In the genomic region with DNA sequence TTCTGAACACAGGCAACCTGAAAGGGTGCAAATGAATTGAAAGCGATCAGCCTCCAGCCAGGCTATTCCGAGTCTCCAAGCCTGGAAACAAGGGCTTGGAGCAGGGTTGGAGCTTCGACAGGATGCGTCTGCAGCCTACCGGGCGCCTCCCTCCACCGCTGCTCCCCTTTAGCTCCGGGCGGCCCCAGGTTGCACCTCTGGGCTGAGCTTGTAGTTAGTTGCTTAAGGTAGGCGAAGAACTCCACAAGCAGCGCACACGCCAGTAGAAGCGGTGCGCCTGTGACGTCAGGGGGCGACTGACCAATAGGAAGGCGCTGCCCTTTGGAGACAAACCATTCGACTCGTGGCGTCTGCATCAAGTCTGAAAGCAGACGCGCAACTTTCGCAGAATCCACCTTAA, we compare ENCODE assay signal across 8 mouse cellular contexts. TPM values are rescaled to one million over a fixed set of nuclear protein-coding genes. Genes with fewer than 3 reads are reported as not detected.
DNase-seq lines count a peak whose midpoint lies in the region; ATAC-seq and TF ChIP-seq lines count a peak whose summit lies in the region.

No protein-coding gene starts in this region.

- H3K27ac ChIP-seq in layer of hippocampus, adult 2 months = no peak overlapping the region
- H3K27ac ChIP-seq in brown adipose tissue, adult 24 weeks (replicated peaks; ENCODE audit: low read depth, low read length) = no peak overlapping the region
- no peak overlapping the region for H3K27ac ChIP-seq in limb, embryonic 10.5 days
- H3K27ac ChIP-seq in neural tube, embryonic 12.5 days = no peak overlapping the region

- ATAC-seq in neural tube, embryonic 12.5 days (ENCODE audit: low FRiP score, low read depth) = peak; percentile 78

- H3K36me3 ChIP-seq in limb, embryonic 10.5 days = no peaks in the 10 kb centered on the region
- H3K36me3 ChIP-seq in neural tube, embryonic 12.5 days = no peaks in the 10 kb centered on the region

- peaks cover 6% of the 10 kb centered on the region; the same call in 1 of the 2 replicates for H3K4me1 ChIP-seq in brown adipose tissue, adult 24 weeks (ENCODE audit: control insufficient read depth, insufficient read depth, insufficient read length, low read length)
- H3K4me1 ChIP-seq in limb, embryonic 10.5 days = peaks cover 41% of the 10 kb centered on the region
- H3K4me1 ChIP-seq in neural tube, embryonic 12.5 days = peaks cover 27% of the 10 kb centered on the region

- peaks cover 99% of the 10 kb centered on the region for H3K27me3 ChIP-seq in limb, embryonic 10.5 days (ENCODE audit: low read depth, poor library complexity, severe bottlenecking)
- peaks cover 94% of the 10 kb centered on the region for H3K27me3 ChIP-seq in neural tube, embryonic 12.5 days (replicated peaks)

- H3K9me3 ChIP-seq in limb, embryonic 10.5 days (replicated peaks) = no peaks in the 10 kb centered on the region
- H3K9me3 ChIP-seq in neural tube, embryonic 12.5 days = no peaks in the 10 kb centered on the region

- no peak for TF ChIP-seq CTCF in layer of hippocampus, adult 2 months (conservative IDR thresholded peaks at IDR 0.05)

- H3K4me2 ChIP-seq in neural tube, embryonic 12.5 days (replicated peaks) = peak overlapping the region; percentile 82

- WGBS in limb, embryonic 10.5 days = under 1% methylated on average over 23 of the region's 23 CpGs
- under 1% methylated on average over 23 of the region's 23 CpGs for WGBS in neural tube, embryonic 12.5 days

- no peak overlapping the region for H3K9ac ChIP-seq in neural tube, embryonic 12.5 days

- DNase-seq in layer of hippocampus, adult 2 months (ENCODE audit: low spot score in 2 of 2) = peak in 1 of 2 experiments; percentile 42
- no peak for DNase-seq in layer of hippocampus, adult 9-10 months (ENCODE audit: low spot score)
- peak; percentile 67 to 71 for DNase-seq in frontal cortex, postnatal 14 days (ENCODE audit: low spot score in 2 of 2)
- peak; percentile 93 for DNase-seq in limb, embryonic 10.5 days (ENCODE audit: low spot score)
- DNase-seq in spleen, adult 12 weeks (ENCODE audit: low spot score) = no peak
- no peak for DNase-seq in spleen, postnatal 10 days (ENCODE audit: low spot score in 2 of 2)

- peak overlapping the region; percentile 27; the same call in 1 of the 2 replicates for H3K4me3 ChIP-seq in layer of hippocampus, adult 2 months
- peak overlapping the region; percentile 23 for H3K4me3 ChIP-seq in brown adipose tissue, adult 24 weeks (ENCODE audit: insufficient read depth, low read depth, low read length)
- H3K4me3 ChIP-seq in limb, embryonic 10.5 days = peak overlapping the region; percentile 59
- peak overlapping the region; percentile 36 for H3K4me3 ChIP-seq in neural tube, embryonic 12.5 days

RNA-seq across cellular contexts. Expression of gene Dlx6, which starts 0.5 kb away (rescaled TPM):
- 1 to 10 TPM; 7.5 to 8.5 TPM for total RNA-seq in layer of hippocampus, adult 2 months (2021)
- not detected in 2 replicates for polyA plus RNA-seq in brown adipose tissue, adult 24 weeks (2012; ENCODE audit: insufficient read depth, insufficient read length, missing spikeins)
- polyA plus RNA-seq in limb, embryonic 10.5 days (2016; fragmentation: Nextera tagmentation; extraction: Ambion mirVana) = 0.41 and 0.60 TPM in 2 replicates
- not detected in 2 replicates for polyA plus RNA-seq in neural tube, embryonic 12.5 days (2016; fragmentation: Nextera tagmentation; extraction: Ambion mirVana)

RNA-seq across cellular contexts. Expression of gene Dlx5, which starts 19.3 kb away (rescaled TPM):
- total RNA-seq in layer of hippocampus, adult 2 months (2021) = 1 to 10 TPM; 4.3 to 6.1 TPM
- polyA plus RNA-seq in brown adipose tissue, adult 24 weeks (2012; ENCODE audit: insufficient read depth, insufficient read length, missing spikeins) = not detected in 2 replicates
- polyA plus RNA-seq in limb, embryonic 10.5 days (2016; fragmentation: Nextera tagmentation; extraction: Ambion mirVana) = 9.3 and 10.8 TPM in 2 replicates
- polyA plus RNA-seq in neural tube, embryonic 12.5 days (2016; fragmentation: Nextera tagmentation; extraction: Ambion mirVana) = 0.72 and 1.3 TPM in 2 replicates

Comparison
In these comparisons a context has a peak if more than half of its experiments do, and no peak if none do; other contexts are left out.
1. DNase-seq: peak in frontal cortex, postnatal 14 days (2 of 2) and limb, embryonic 10.5 days (single experiment); none in layer of hippocampus, adult 9-10 months (single experiment), spleen, adult 12 weeks (single experiment) and spleen, postnatal 10 days (0 of 2).
2. Peak in every context shown above with its lines, with median percentiles within 50 percentile points of each other: H3K4me3 ChIP-seq.